Mouse (Mus musculus) gastrocnemius, postnatal 4 days (tissue): Measurements from ENCODE around the gene Olfr353. TPM values are rescaled to one million over a fixed set of nuclear protein-coding genes. Genes with fewer than 3 reads are reported as not detected.

ENCODE experiments used
- DNase-seq, 2 experiments: peaks; one replicate each; pipeline ENCODE4 v3.0.0; 2021 to 2022; ENCODE audit warnings: low spot score in 2 of 2, mixed read lengths in 2 of 2
- long read RNA-seq, 2 experiments: library from polyadenylated mRNA; stranded (forward); transcript quantifications; one replicate each; pipeline ENCODE4 v2.0.0; 2021
- total RNA-seq, 2 experiments: library from RNA; stranded (reverse); gene quantifications; 2 replicates each; pipeline ENCODE4 v1.2.3; 2021

Olfr353 gene
- not detected for total RNA-seq
- long read RNA-seq, experiment 1, result 0 reads
- long read RNA-seq, experiment 2, result 0 reads

DNA sequence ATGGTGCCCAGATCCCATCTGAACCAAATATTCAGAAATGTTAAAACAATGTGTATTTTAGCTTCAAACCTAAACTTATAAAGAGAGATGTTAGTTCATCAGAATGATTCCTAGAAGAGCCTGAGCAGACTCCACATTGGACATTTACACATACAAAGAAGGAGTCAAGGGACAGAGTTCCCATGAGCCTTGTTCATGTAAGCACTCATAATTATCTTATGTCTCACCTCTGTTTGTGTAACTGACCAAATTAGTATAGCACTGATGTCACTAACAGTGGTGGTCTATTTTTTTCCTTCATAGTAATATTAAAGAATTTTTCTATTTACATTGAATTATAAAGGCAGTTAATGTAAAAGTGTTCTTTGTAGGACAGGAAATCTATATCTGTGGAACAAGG lies at the start of gene Olfr353:
Olfr353 (minus strand) TSS at position 101 of the 400 bp plus-strand sequence.
- no peak for DNase-seq

DNA sequence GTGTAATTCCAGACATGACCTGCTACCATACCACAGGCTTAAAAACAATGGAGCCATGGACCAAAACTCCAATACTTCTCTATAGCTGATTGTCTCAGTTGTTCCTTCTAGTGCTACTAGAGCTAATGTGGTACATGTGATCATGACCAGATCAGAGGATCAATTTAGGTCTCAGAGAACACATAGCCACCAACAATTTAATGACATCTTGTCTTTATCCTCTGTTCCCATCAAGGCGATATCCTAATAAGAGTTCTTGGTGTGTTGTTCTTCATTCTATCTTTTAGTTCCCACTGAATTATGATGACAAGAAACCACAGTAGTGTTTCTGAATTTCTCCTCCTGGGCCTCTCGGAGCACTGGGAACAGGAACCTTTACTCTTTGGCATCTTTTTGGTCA lies 44.1 kb upstream of the Olfr353 start, which contains the start of gene Olfr356:
Olfr356 (plus strand) TSS at position 301 of the 400 bp plus-strand sequence.
- no peak for DNase-seq

DNA sequence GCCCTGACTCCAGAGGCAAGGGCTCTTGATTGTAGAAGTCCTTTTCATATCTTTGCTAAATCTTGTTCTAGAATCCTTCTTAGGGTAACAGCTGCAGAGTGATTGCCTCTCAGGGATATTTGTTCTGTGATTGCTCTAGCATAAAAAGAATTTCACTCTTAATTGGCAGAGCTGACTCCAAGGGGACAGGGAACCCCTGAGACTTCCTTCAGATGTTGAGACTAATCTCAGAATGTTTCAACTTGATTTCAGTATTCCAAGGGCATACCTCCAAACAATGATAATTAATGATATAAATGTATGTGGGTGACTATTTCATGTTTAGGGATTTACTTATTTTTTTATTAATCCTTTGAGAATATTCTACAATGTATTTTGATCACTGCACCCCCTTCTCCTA lies 36.1 kb upstream of the Olfr353 start, which contains the start of gene Olfr355:
Olfr355 (minus strand) TSS at position 101 of the 400 bp plus-strand sequence.
- no peak for DNase-seq

DNA sequence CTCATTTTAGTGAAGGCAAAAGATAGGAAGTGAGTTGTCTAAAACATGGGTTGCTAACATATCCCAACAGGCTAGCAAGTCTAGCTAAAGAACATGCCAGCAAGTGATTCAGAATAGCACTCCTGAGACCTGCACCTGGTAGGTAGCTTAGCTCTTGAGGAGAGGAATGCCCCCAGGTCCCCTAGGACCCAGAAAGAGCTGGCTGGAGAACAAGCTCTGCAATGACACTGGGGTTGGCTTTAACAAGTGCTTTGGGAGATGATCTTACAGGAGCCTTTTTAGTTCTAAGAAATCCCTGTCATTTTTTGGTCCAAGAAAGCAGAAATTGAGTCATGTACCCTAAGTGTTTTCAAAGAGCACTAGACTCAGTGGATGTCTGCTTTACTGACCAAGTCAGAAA lies 12.6 kb upstream of the Olfr353 start, which contains the start of gene Olfr354:
Olfr354 (plus strand) TSS at position 301 of the 400 bp plus-strand sequence.
- no peak for DNase-seq

DNA sequence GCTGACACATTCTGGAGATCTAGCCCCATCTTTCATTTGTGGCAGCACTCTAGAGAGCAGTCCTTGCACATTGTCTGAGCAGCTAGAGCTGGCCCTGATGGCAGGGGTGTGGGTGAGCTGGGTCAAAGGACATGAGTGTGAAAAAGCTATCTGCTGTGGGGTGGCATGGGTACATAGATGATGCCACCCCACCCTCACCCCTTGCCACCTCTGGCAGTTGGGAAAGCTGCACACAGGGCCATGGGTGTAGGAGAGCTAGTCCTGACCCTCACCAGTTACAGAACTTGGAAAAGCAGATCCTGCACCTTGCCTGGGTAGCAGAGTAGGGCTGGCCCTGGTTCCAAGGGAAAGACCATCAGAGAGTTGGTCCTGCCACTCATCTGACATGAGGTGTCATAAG lies 4.4 kb upstream of the Olfr353 start:
- DNase-seq, result no peak

DNA sequence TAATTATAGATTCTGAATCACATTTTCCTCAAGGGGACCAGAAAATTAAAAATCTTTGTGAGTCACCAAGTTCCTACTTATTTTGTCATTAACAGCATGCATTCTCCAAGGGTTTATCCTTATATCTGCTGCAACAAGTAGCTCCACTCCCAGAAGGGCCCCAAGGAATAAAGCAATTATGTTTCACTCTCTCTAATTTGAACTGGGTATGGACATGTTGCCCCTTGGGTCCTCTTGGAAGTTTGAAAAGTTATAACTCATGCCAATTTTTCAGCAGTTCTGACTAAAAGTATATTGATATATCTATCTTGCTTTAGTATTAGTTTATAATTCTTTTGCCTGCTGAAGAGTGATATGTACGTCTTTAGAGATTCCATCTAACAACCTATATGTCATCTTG lies 24.6 kb downstream of the Olfr353 start, which contains the start of gene Olfr352:
Olfr352 (plus strand) TSS at position 301 of the 400 bp plus-strand sequence.
- DNase-seq, result no peak

DNA sequence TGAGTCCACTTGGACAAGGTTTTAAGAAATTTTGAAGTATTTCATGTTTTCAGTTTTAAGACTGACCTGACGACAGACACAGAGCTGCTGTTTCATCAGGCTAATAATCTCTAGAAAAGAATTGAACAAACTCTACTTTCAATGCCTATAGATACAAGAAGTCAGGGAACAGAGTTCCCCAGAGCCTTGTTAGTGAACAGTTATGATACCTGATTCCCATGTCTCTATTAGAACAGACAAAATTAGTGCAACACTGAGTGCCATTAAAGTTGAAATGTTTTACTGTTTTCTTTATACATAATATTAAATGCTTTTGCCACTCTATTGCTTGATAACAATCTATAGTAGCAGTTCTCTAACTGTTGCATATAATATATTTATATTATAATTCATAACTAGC lies 30.2 kb downstream of the Olfr353 start, which contains the start of gene Olfr351:
Olfr351 (minus strand) TSS at position 101 of the 400 bp plus-strand sequence.
- no peak for DNase-seq

DNA sequence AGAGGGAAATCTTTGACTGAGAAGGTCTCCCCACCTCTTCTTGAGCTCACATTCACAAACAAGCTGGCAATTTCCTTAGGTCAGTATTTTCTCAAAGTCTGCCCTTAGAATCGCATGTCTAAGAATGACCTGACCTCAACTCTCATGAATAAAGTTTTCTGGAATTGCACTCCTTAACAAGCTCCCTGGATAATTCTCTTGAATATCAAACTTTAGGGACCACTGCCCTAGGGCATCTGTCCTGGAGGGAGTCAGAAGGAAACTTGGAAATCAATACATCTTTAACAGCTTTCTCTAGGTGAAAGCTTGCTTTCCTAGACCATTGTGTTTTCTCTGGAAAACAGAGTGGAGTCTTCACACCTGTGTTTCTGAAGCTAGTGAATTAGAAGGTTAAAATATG lies 46.7 kb downstream of the Olfr353 start, which contains the start of gene Olfr350:
Olfr350 (plus strand) TSS at position 301 of the 400 bp plus-strand sequence.
- DNase-seq, result no peak

Other genes with a start within 250 kb of the Olfr353 start
- gene Olfr346, start 207.1 kb downstream of the Olfr353 start, total RNA-seq, result not detected
- not detected for gene Olfr347, start 161.0 kb downstream of the Olfr353 start, total RNA-seq
- gene Olfr348, start 108.7 kb downstream of the Olfr353 start, total RNA-seq, result not detected
- not detected for gene Olfr50, start 102.4 kb downstream of the Olfr353 start, total RNA-seq
- not detected for gene Olfr3, start 75.9 kb downstream of the Olfr353 start, total RNA-seq
- gene Olfr350, start 46.6 kb downstream of the Olfr353 start, total RNA-seq, result not detected
- not detected for gene Olfr351, start 30.3 kb downstream of the Olfr353 start, total RNA-seq
- not detected for gene Olfr352, start 24.5 kb downstream of the Olfr353 start, total RNA-seq
- gene Olfr354, start 12.7 kb upstream of the Olfr353 start, total RNA-seq, result not detected
- gene Olfr355, start 36.0 kb upstream of the Olfr353 start, total RNA-seq, result not detected
- gene Olfr356, start 44.2 kb upstream of the Olfr353 start, total RNA-seq, result not detected
- gene Olfr357, start 100.9 kb upstream of the Olfr353 start, total RNA-seq, result not detected
- not detected for gene Olfr358, start 116.4 kb upstream of the Olfr353 start, total RNA-seq
- not detected for gene Olfr360, start 172.8 kb upstream of the Olfr353 start, total RNA-seq
- gene Olfr361, start 196.4 kb upstream of the Olfr353 start, total RNA-seq, result not detected
- not detected for gene Olfr362, start 225.0 kb upstream of the Olfr353 start, total RNA-seq
- gene Olfr364-ps1, start 246.4 kb upstream of the Olfr353 start, total RNA-seq, result not detected